Mouse (Mus musculus) thymus, adult 2 months (tissue): ENCODE data around the gene Nktr.

Experiments
- CTCF ChIP-seq: fragments of 200-500 bp; IDR thresholded peaks from 2 replicates; pipeline ENCODE4 v1.5.1; 2012; ENCODE audit warnings: mild to moderate bottlenecking, control low read depth, low read length, moderate library complexity, borderline replicate concordance; ENCODE audit not compliant: control insufficient read depth, poor library complexity, insufficient read depth; ENCODE audit errors: extremely low read depth
- POLR2A ChIP-seq: fragments of 200-500 bp; IDR thresholded peaks from 2 replicates; pipeline ENCODE4 v1.6.1; 2012; ENCODE audit warnings: mild to moderate bottlenecking, low read length, control low read depth, moderate library complexity; ENCODE audit not compliant: control insufficient read depth, poor library complexity, insufficient read depth; ENCODE audit errors: extremely low read depth

- TF ChIP-seq CTCF (no peak), POLR2A (no peak)
Observed at GRCm38 (mm10) chr9:121791757-121792521, 73.0 kb downstream of the Nktr start, which contains the start of gene Hhatl.
